12 mouse cellular contexts compared by ENCODE assay signal in the genomic region with DNA sequence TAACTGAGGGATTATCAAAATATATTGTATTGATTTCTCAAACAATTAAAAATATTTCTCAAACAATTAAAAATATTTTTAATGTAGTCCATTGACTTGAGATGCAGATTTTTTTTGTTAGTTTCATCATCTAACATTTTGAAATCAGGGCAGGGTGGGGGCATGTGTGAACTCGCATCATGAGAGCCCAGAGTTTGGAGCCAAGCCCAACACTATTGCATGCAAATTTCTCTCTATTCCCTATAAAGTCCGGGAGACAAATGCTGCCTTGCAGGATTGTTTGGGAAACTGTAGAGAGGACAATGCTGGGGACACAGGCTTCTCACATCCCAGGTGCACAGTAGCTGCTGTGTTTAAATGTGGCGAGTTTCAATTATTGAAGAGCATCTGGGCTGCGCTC.
"Had no signal": no experiment of that assay in that cellular context is flagged by ENCODE, and none has a peak within 500 bp of the region (broad histone marks: within the 10 kb centered on the region; RNA-seq: fewer than 3 reads in every experiment).

No protein-coding gene starts in this region.

- H3K27ac ChIP-seq: layer of hippocampus, adult 2 months; liver, embryonic 12.5 days; lung, embryonic 15.5 days; neural tube, embryonic 15.5 days; stomach, postnatal 0 days had no signal

- H3K9ac ChIP-seq: liver, embryonic 12.5 days; lung, embryonic 15.5 days; neural tube, embryonic 15.5 days had no signal

- H3K9me3 ChIP-seq: liver, embryonic 12.5 days; lung, embryonic 15.5 days; neural tube, embryonic 15.5 days had no signal

- DNase-seq: kidney, adult 18-20 months; kidney, postnatal 10 days; kidney, postnatal 4 days; left cerebral cortex, postnatal 4 days; midbrain, embryonic 14.5 days; thymus, postnatal 4 days had no signal

- H3K4me2 ChIP-seq: liver, embryonic 12.5 days; lung, embryonic 15.5 days; neural tube, embryonic 15.5 days had no signal

- H3K4me1 ChIP-seq: lung, embryonic 15.5 days had no signal

- H3K36me3 ChIP-seq: liver, embryonic 12.5 days; lung, embryonic 15.5 days; neural tube, embryonic 15.5 days had no signal

- H3K4me3 ChIP-seq: layer of hippocampus, adult 2 months; liver, embryonic 12.5 days; lung, embryonic 15.5 days; myocyte; neural tube, embryonic 15.5 days had no signal

- ATAC-seq: liver, embryonic 12.5 days had no signal
